Mouse (Mus musculus) kidney, adult 18-20 months (tissue): Measurements from ENCODE around the gene Olfr1338.
A peak's percentile ranks its signal among the peaks of the same experiment; 100 is the strongest.
"Not testable (repeated sequence)": the region's sequence is repeated elsewhere in the genome, so short reads cannot be mapped to it uniquely, and the experiment has no call there.

ENCODE experiments used
- DNase-seq: peaks from one replicate; pipeline ENCODE4 v3.0.0; 2021

Olfr1338 gene

DNA sequence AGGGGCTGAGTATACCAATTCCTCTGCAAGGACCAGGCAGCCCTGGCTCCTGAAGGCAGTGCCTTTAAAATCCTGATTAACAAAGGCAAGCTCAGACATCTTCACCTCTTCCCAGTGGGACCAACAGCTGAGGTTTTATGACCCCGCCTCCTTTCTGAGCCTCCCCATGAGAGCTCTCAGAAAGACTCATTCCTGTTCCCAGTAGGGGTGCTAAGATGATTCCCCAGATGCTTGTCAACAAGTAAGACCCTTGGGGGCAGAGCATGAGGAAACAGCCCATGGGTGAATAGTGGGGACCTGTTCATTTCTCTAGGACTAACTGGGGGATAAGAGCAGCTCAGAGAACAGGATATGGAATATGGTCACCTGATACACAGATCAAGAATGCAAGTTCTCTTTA lies at the start of gene Olfr1338:
Gene Olfr1338, minus strand, starts transcription at position 101 of the 400 bp plus-strand sequence.
- no peak for DNase-seq

DNA sequence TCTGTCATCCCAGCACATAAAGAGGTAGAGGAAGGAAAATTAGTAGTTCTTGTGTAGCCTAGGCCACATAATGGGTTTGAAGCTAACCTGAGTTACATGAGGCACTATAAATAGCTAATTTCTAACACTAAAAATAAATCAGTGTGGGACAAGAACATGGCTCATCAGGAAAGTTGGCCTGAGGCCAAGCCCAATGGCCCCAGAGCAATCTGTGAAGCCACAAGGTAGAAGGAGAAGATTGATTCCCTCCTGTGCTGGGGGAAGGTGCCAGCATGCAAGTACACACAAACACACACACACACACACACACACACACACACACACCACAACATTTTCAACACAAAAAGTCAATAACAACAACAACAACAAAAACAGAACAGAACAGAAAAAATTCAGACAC lies 34.3 kb upstream of the Olfr1338 start:
- not testable (repeated sequence) for DNase-seq

GRCm38 (mm10) chr4:118782486-118782885 lies 23.9 kb upstream of the Olfr1338 start, which contains the start of gene Olfr1337:
Gene Olfr1337 (minus strand): TSS chr4:118782586.
- no peak for DNase-seq

GRCm38 (mm10) chr4:118741881-118742280 lies 16.7 kb downstream of the Olfr1338 start:
- no peak for DNase-seq

DNA sequence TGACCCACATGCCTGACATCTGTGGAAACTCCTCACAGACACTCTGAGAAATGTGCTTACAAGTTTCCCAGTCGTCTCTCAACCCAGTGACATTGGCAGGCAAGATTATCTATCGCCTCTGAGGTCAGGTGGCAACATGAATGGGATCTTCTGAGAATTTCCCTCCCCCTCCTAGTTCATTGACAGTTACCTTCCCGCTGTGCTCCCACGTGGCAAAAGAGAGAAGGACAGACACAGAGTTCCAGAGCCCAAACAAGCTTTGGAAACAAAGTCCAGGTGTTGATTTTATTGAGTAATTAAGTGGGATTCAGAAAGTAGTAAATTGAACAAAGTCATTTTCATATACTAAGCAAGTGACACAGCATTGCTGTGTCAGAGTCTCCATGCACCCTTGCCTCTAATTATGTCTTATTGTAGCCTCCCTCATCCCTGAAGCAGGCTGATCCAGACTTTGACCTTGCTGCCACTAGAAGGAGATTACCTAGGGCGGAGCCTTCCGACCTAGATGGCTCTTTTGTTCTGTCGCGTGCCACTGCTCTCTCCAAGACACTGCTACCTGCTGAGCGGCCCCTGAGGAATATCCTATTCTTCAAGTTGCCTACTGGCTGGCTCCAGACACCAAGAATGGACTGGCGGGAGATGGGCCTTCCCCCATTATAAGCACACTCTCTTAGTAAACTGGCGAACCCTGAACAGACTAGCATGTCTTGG lies 17.4 kb downstream of the Olfr1338 start:
- no peak for DNase-seq

DNA sequence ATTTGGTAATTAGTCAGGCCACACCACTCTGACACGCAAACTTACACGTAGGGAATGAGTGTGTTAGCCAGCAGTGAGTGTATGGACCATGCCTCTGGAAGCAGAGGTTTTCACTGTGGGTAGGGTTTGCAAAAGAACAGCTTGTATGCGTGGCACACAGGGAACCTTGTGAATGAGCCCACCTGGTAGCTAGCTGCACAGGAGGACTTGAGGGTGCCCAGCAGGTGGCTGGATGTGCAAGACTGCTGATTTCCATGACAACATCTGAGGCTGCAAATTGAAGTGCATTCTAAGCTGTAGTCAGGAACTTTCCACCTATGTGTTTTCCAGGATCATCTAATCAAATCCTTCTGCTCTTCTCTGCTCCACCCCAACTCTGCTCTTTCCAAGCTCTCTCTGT lies 19.0 kb downstream of the Olfr1338 start:
- DNase-seq = no peak

- no peak for DNase-seq
Measured at GRCm38 (mm10) chr4:118731875-118732274, 26.7 kb downstream of the Olfr1338 start, which contains the start of gene Olfr1339. Gene Olfr1339 (plus strand): TSS chr4:118732175.

GRCm38 (mm10) chr4:118721742-118722483 lies 36.6 kb downstream of the Olfr1338 start:
- peak; percentile 7 for DNase-seq

DNA sequence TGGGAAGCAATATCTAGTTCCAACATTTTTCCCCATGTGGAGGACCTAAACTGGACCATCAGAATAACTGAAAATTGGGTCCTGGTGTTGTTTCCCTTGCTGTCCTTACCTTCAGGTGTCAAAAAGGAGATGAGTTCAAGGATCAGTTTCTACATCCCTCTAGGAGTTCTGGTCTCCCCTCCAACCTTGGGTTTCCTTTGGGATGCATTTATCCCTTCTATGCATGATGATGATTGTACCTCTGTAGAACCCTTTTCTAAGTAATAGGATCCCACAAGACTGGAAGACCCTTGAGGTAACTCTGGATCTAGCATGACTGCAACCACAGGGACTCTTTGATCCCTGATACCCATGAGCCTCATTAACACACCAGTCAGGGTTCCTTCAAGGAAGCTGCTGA lies 38.7 kb downstream of the Olfr1338 start, which contains the start of gene Olfr1340:
Gene Olfr1340, plus strand, starts transcription at position 301 of the 400 bp plus-strand sequence.
- DNase-seq = no peak

GRCm38 (mm10) chr4:118711656-118712055 lies 46.9 kb downstream of the Olfr1338 start:
- no peak for DNase-seq

DNA sequence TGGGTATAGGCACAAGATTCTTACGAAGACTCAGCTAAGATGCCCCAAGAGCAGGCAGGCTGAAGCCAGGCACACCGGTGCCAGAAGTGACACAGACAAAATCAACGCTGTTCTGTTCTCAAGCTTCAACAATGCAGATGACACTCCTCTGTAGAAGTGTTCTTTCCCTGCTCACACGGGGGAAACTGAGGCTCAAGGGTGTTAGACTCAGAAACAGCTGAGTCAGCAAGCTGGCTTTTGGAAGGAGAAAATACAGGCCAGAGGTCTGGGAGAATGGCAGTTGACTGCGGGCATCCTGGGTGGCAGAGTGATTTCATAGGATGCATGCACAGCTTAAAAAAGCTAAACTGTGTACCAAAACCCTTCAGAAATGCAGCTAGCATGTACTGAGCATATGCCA lies 50.5 kb downstream of the Olfr1338 start:
- no peak for DNase-seq

- no peak for DNase-seq
Measured at GRCm38 (mm10) chr4:118703223-118703622, 55.3 kb downstream of the Olfr1338 start, which contains the start of gene Olfr1341. Gene Olfr1341 (plus strand): TSS chr4:118703523.
